Mouse (Mus musculus): ENCODE measurements around the gene Oosp3.

Gene Oosp3

GRCm38 (mm10) chr19:11696755-11697154 is at the start of gene Oosp3:
Oosp3 (plus strand) TSS chr19:11697055.
- no peak for DNase-seq (ENCODE audit: low spot score in 2 of 2)

- no peak for DNase-seq (ENCODE audit: low spot score in 2 of 2)
Observed at GRCm38 (mm10) chr19:11649564-11649963, 47.3 kb upstream of the Oosp3 start.

- DNase-seq (ENCODE audit: low spot score in 2 of 2) = no peak
Observed at GRCm38 (mm10) chr19:11659142-11659541, 37.7 kb upstream of the Oosp3 start.

- DNase-seq (ENCODE audit: low spot score in 2 of 2) = no peak
Observed at GRCm38 (mm10) chr19:11660459-11660858, 36.4 kb upstream of the Oosp3 start, which contains the start of gene Oosp2. Oosp2 (minus strand) TSS chr19:11660559.

GRCm38 (mm10) chr19:11661562-11661961 is 35.3 kb upstream of the Oosp3 start:
- DNase-seq (ENCODE audit: low spot score in 2 of 2) = no peak

- DNase-seq (ENCODE audit: low spot score in 2 of 2) = no peak
Observed at GRCm38 (mm10) chr19:11690839-11691238, 6.0 kb upstream of the Oosp3 start, which contains the start of gene Oosp1. Oosp1 (minus strand) TSS chr19:11691150.

- no peak for DNase-seq (ENCODE audit: low spot score in 2 of 2)
Observed at GRCm38 (mm10) chr19:11691454-11691853, 5.4 kb upstream of the Oosp3 start.

- DNase-seq (ENCODE audit: low spot score in 2 of 2) = no peak
Observed at GRCm38 (mm10) chr19:11698342-11698741, 1.5 kb downstream of the Oosp3 start.

GRCm38 (mm10) chr19:11712451-11712850 is 15.6 kb downstream of the Oosp3 start:
- DNase-seq (ENCODE audit: low spot score in 2 of 2) = no peak

GRCm38 (mm10) chr19:11720071-11720470 is 23.2 kb downstream of the Oosp3 start:
- DNase-seq (ENCODE audit: low spot score in 2 of 2) = no peak

GRCm38 (mm10) chr19:11723870-11724269 is 27.0 kb downstream of the Oosp3 start:
- DNase-seq (ENCODE audit: low spot score in 2 of 2) = no peak

- no peak for DNase-seq (ENCODE audit: low spot score in 2 of 2)
Observed at GRCm38 (mm10) chr19:11724275-11724674, 27.4 kb downstream of the Oosp3 start.

- DNase-seq (ENCODE audit: low spot score in 2 of 2) = no peak
Observed at GRCm38 (mm10) chr19:11725915-11726314, 29.1 kb downstream of the Oosp3 start.

GRCm38 (mm10) chr19:11727304-11727703 is 30.4 kb downstream of the Oosp3 start:
- no peak for DNase-seq (ENCODE audit: low spot score in 2 of 2)

GRCm38 (mm10) chr19:11730278-11730677 is 33.4 kb downstream of the Oosp3 start:
- DNase-seq (ENCODE audit: low spot score in 2 of 2) = no peak

GRCm38 (mm10) chr19:11736455-11736854 is 39.6 kb downstream of the Oosp3 start:
- DNase-seq (ENCODE audit: low spot score in 2 of 2) = no peak

- no peak for DNase-seq (ENCODE audit: low spot score in 2 of 2)
Observed at GRCm38 (mm10) chr19:11745680-11746079, 48.8 kb downstream of the Oosp3 start.

- DNase-seq (ENCODE audit: low spot score in 2 of 2) = no peak
Observed at GRCm38 (mm10) chr19:11747298-11747697, 50.4 kb downstream of the Oosp3 start, which contains the start of gene Gif. Gif (plus strand) TSS chr19:11747554.
